Mouse (Mus musculus): ENCODE measurements at regions not wholly inside any gene's neighbourhood (a gene's known extent, or its start where the extent isn't known, plus 50 kb on each side); places are given as distances from the start of the nearest gene placed in this dataset.

- ATAC-seq (ENCODE audit: insufficient number of reproducible peaks, low FRiP score, low TSS enrichment, low read depth) (no peak), DNase-seq (ENCODE audit: low spot score) (no peak)
- WGBS, result 86% methylated on average over 5 of the region's 5 CpGs
- Histone ChIP-seq H3K9me3 (ENCODE audit: control insufficient read depth, low read length) (no peaks in the 10 kb centered on the region), H3K4me1 (ENCODE audit: control insufficient read depth, insufficient read depth, low read length) (no peaks in the 10 kb centered on the region), H3K9ac (ENCODE audit: low read length) (no peak overlapping the region), H3K4me3 (ENCODE audit: low read depth, low read length) (no peak overlapping the region), H3K27me3 (ENCODE audit: control insufficient read depth, insufficient read depth, low read length) (no peaks in the 10 kb centered on the region), H3K27ac (replicated peaks; ENCODE audit: low read depth, low read length) (no peak overlapping the region), H3K36me3 (ENCODE audit: control insufficient read depth, insufficient read depth, low read length) (no peaks in the 10 kb centered on the region), H3K4me2 (ENCODE audit: low read depth, severe bottlenecking) (no peak overlapping the region)
Measured at GRCm38 (mm10) chr11:37936439-37937134, 700.8 kb upstream of the Tenm2 start.

- Histone ChIP-seq H3K9me3 (ENCODE audit: control insufficient read depth, low read length) (no peaks in the 10 kb centered on the region), H3K27me3 (ENCODE audit: control insufficient read depth, insufficient read depth, low read length) (no peaks in the 10 kb centered on the region), H3K4me2 (ENCODE audit: low read depth, severe bottlenecking) (no peak overlapping the region), H3K4me1 (ENCODE audit: control insufficient read depth, insufficient read depth, low read length) (no peaks in the 10 kb centered on the region), H3K4me3 (ENCODE audit: low read depth, low read length) (no peak overlapping the region), H3K36me3 (ENCODE audit: control insufficient read depth, insufficient read depth, low read length) (no peaks in the 10 kb centered on the region), H3K27ac (replicated peaks; ENCODE audit: low read depth, low read length) (no peak overlapping the region), H3K9ac (ENCODE audit: low read length) (no peak overlapping the region)
- no peak for DNase-seq (ENCODE audit: low spot score)
- no peak for ATAC-seq (ENCODE audit: insufficient number of reproducible peaks, low FRiP score, low TSS enrichment, low read depth)
- WGBS, result 88% methylated on average over 2 of the region's 2 CpGs
Measured at GRCm38 (mm10) chr11:37913161-37913560, 677.4 kb upstream of the Tenm2 start.

GRCm38 (mm10) chr11:37904991-37905390 lies 669.2 kb upstream of the Tenm2 start:
- Histone ChIP-seq H3K4me1 (ENCODE audit: control insufficient read depth, insufficient read depth, low read length) (no peaks in the 10 kb centered on the region), H3K4me2 (ENCODE audit: low read depth, severe bottlenecking) (no peak overlapping the region), H3K9me3 (ENCODE audit: control insufficient read depth, low read length) (no peaks in the 10 kb centered on the region), H3K36me3 (ENCODE audit: control insufficient read depth, insufficient read depth, low read length) (no peaks in the 10 kb centered on the region), H3K4me3 (ENCODE audit: low read depth, low read length) (no peak overlapping the region), H3K27me3 (ENCODE audit: control insufficient read depth, insufficient read depth, low read length) (no peaks in the 10 kb centered on the region), H3K9ac (ENCODE audit: low read length) (no peak overlapping the region), H3K27ac (replicated peaks; ENCODE audit: low read depth, low read length) (no peak overlapping the region)
- ATAC-seq (ENCODE audit: insufficient number of reproducible peaks, low FRiP score, low TSS enrichment, low read depth) (no peak), DNase-seq (ENCODE audit: low spot score) (no peak)
- WGBS, result 86% methylated on average over 2 of the region's 2 CpGs

GRCm38 (mm10) chr11:37897713-37898112 lies 661.9 kb upstream of the Tenm2 start:
- H3K9me3 ChIP-seq (ENCODE audit: control insufficient read depth, low read length), result no peaks in the 10 kb centered on the region
- H3K36me3 ChIP-seq (ENCODE audit: control insufficient read depth, insufficient read depth, low read length), result no peaks in the 10 kb centered on the region
- no peak overlapping the region for H3K27ac ChIP-seq (replicated peaks; ENCODE audit: low read depth, low read length)
- H3K4me1 ChIP-seq (ENCODE audit: control insufficient read depth, insufficient read depth, low read length), result no peaks in the 10 kb centered on the region
- H3K27me3 ChIP-seq (ENCODE audit: control insufficient read depth, insufficient read depth, low read length), result no peaks in the 10 kb centered on the region
- no peak overlapping the region for H3K4me2 ChIP-seq (ENCODE audit: low read depth, severe bottlenecking)
- H3K4me3 ChIP-seq (ENCODE audit: low read depth, low read length), result no peak overlapping the region
- no peak overlapping the region for H3K9ac ChIP-seq (ENCODE audit: low read length)
- ATAC-seq (ENCODE audit: insufficient number of reproducible peaks, low FRiP score, low TSS enrichment, low read depth) (no peak), DNase-seq (ENCODE audit: low spot score) (no peak)

- peak; percentile 30 for DNase-seq (ENCODE audit: low spot score)
- no peaks in the 10 kb centered on the region for H3K36me3 ChIP-seq (ENCODE audit: control insufficient read depth, insufficient read depth, low read length)
- no peaks in the 10 kb centered on the region; the same call in 1 of the 2 replicates for H3K4me1 ChIP-seq (ENCODE audit: control insufficient read depth, insufficient read depth, low read length)
- no peak for ATAC-seq (ENCODE audit: insufficient number of reproducible peaks, low FRiP score, low TSS enrichment, low read depth)
- H3K9me3 ChIP-seq (ENCODE audit: control insufficient read depth, low read length), result no peaks in the 10 kb centered on the region
- H3K9ac ChIP-seq (ENCODE audit: low read length), result no peak overlapping the region
- WGBS, result 24% methylated on average over 4 of the region's 4 CpGs
- H3K4me2 ChIP-seq (ENCODE audit: low read depth, severe bottlenecking), result no peak overlapping the region
- no peak overlapping the region for H3K4me3 ChIP-seq (ENCODE audit: low read depth, low read length)
- H3K27ac ChIP-seq (replicated peaks; ENCODE audit: low read depth, low read length), result no peak overlapping the region
- H3K27me3 ChIP-seq (ENCODE audit: control insufficient read depth, insufficient read depth, low read length), result no peaks in the 10 kb centered on the region
Measured at GRCm38 (mm10) chr11:37882717-37883116, 647.0 kb upstream of the Tenm2 start.

- Histone ChIP-seq H3K4me2 (ENCODE audit: low read depth, severe bottlenecking) (no peak overlapping the region), H3K4me1 (ENCODE audit: control insufficient read depth, insufficient read depth, low read length) (no peaks in the 10 kb centered on the region), H3K9me3 (ENCODE audit: control insufficient read depth, low read length) (no peaks in the 10 kb centered on the region), H3K36me3 (ENCODE audit: control insufficient read depth, insufficient read depth, low read length) (no peaks in the 10 kb centered on the region), H3K27me3 (ENCODE audit: control insufficient read depth, insufficient read depth, low read length) (no peaks in the 10 kb centered on the region), H3K4me3 (ENCODE audit: low read depth, low read length) (no peak overlapping the region), H3K27ac (replicated peaks; ENCODE audit: low read depth, low read length) (no peak overlapping the region), H3K9ac (ENCODE audit: low read length) (no peak overlapping the region)
- WGBS, result 87% methylated on average over 5 of the region's 5 CpGs
- ATAC-seq (ENCODE audit: insufficient number of reproducible peaks, low FRiP score, low TSS enrichment, low read depth) (no peak), DNase-seq (ENCODE audit: low spot score) (no peak)
Measured at GRCm38 (mm10) chr11:37837301-37837700, 601.5 kb upstream of the Tenm2 start.

GRCm38 (mm10) chr11:37830975-37831374 lies 595.2 kb upstream of the Tenm2 start:
- H3K9me3 ChIP-seq (ENCODE audit: control insufficient read depth, low read length), result no peaks in the 10 kb centered on the region
- no peaks in the 10 kb centered on the region for H3K27me3 ChIP-seq (ENCODE audit: control insufficient read depth, insufficient read depth, low read length)
- 34% methylated on average over 3 of the region's 3 CpGs for WGBS
- no peak for ATAC-seq (ENCODE audit: insufficient number of reproducible peaks, low FRiP score, low TSS enrichment, low read depth)
- no peaks in the 10 kb centered on the region for H3K36me3 ChIP-seq (ENCODE audit: control insufficient read depth, insufficient read depth, low read length)
- DNase-seq (ENCODE audit: low spot score), result no peak
- no peak overlapping the region for H3K27ac ChIP-seq (replicated peaks; ENCODE audit: low read depth, low read length)
- no peaks in the 10 kb centered on the region for H3K4me1 ChIP-seq (ENCODE audit: control insufficient read depth, insufficient read depth, low read length)
- H3K4me3 ChIP-seq (ENCODE audit: low read depth, low read length), result no peak overlapping the region
- no peak overlapping the region for H3K9ac ChIP-seq (ENCODE audit: low read length)
- no peak overlapping the region for H3K4me2 ChIP-seq (ENCODE audit: low read depth, severe bottlenecking)

GRCm38 (mm10) chr11:37806761-37807160 lies 571.0 kb upstream of the Tenm2 start:
- no peaks in the 10 kb centered on the region for H3K9me3 ChIP-seq (ENCODE audit: control insufficient read depth, low read length)
- WGBS, result 85% methylated on average over 5 of the region's 5 CpGs
- H3K4me2 ChIP-seq (ENCODE audit: low read depth, severe bottlenecking), result no peak overlapping the region
- no peak overlapping the region for H3K4me3 ChIP-seq (ENCODE audit: low read depth, low read length)
- H3K27me3 ChIP-seq (ENCODE audit: control insufficient read depth, insufficient read depth, low read length), result no peaks in the 10 kb centered on the region
- DNase-seq (ENCODE audit: low spot score) (no peak), ATAC-seq (ENCODE audit: insufficient number of reproducible peaks, low FRiP score, low TSS enrichment, low read depth) (no peak)
- H3K27ac ChIP-seq (replicated peaks; ENCODE audit: low read depth, low read length), result no peak overlapping the region
- H3K36me3 ChIP-seq (ENCODE audit: control insufficient read depth, insufficient read depth, low read length), result no peaks in the 10 kb centered on the region
- H3K4me1 ChIP-seq (ENCODE audit: control insufficient read depth, insufficient read depth, low read length), result no peaks in the 10 kb centered on the region
- H3K9ac ChIP-seq (ENCODE audit: low read length), result no peak overlapping the region

GRCm38 (mm10) chr11:37798783-37799318 lies 563.1 kb upstream of the Tenm2 start:
- Histone ChIP-seq H3K36me3 (ENCODE audit: control insufficient read depth, insufficient read depth, low read length) (no peaks in the 10 kb centered on the region), H3K9ac (ENCODE audit: low read length) (no peak overlapping the region), H3K27me3 (ENCODE audit: control insufficient read depth, insufficient read depth, low read length) (no peaks in the 10 kb centered on the region), H3K4me3 (ENCODE audit: low read depth, low read length) (no peak overlapping the region), H3K4me1 (ENCODE audit: control insufficient read depth, insufficient read depth, low read length) (no peaks in the 10 kb centered on the region), H3K9me3 (ENCODE audit: control insufficient read depth, low read length) (no peaks in the 10 kb centered on the region), H3K27ac (replicated peaks; ENCODE audit: low read depth, low read length) (no peak overlapping the region), H3K4me2 (ENCODE audit: low read depth, severe bottlenecking) (no peak overlapping the region)
- WGBS, result 62% methylated on average over 6 of the region's 6 CpGs
- ATAC-seq (ENCODE audit: insufficient number of reproducible peaks, low FRiP score, low TSS enrichment, low read depth), result no peak
- no peak for DNase-seq (ENCODE audit: low spot score)

Measured in limb, embryonic 11.5 days (tissue).